Mouse (Mus musculus) forelimb bud, embryonic 11.5 days (tissue): ENCODE measurements at regions not wholly inside any gene's neighbourhood (a gene's known extent, or its start where the extent isn't known, plus 50 kb on each side); places are given as distances from the start of the nearest gene placed in this dataset.
A peak's percentile ranks its signal among the peaks of the same experiment; 100 is the strongest.

Source experiments
- DNase-seq: peaks from one replicate; pipeline ENCODE4 v3.0.0-alpha.2; 2012; ENCODE audit warnings: low read depth, low spot score

GRCm38 (mm10) chr12:59599785-59600184 is 380.3 kb upstream of the Fbxo33 start:
- no peak for DNase-seq

GRCm38 (mm10) chr12:59589354-59589753 is 369.8 kb upstream of the Fbxo33 start:
- no peak for DNase-seq

GRCm38 (mm10) chr12:59582587-59582986 is 363.1 kb upstream of the Fbxo33 start:
- no peak for DNase-seq

- DNase-seq, result no peak
Observed at GRCm38 (mm10) chr12:59579694-59580093, 360.2 kb upstream of the Fbxo33 start.

GRCm38 (mm10) chr12:59563960-59564359 is 344.4 kb upstream of the Fbxo33 start:
- no peak for DNase-seq

DNA sequence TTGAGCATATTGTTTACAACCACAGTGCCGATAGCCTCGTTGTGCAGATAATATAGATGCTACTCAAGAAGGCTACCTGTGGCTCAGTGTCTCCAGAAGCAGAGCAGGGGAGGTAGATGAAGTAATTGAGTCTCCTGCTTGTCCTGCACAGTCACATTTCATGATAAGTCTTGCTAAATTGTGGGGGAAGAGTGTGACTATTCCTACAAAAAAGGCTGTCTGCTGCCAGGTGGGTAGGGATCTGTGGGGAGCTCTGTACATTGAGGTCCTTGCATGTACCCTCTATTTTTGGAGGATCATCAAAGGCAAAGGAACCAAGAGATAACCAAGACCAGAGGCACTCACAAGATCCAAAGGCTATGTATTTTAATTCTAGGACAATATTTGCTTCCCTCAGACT is 320.3 kb upstream of the Fbxo33 start:
- DNase-seq, result no peak

DNA sequence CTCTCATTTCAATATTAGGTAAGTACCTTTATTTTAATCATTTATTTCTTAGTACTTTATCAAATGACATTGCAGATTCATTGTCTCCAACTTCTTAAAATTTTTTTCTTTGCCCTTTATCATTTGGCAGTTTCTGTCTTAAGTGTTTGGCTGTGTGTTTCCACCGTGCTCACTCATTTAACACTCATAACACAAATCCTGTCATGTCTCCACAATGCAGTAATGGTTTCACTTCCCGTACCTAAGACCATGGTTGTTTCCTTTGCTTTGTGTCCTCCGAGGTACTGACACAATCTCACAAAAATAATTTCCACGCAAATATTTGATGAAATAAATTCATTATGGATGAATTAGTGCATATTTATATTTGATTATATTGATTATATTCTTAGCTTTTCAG is 311.0 kb upstream of the Fbxo33 start:
- no peak for DNase-seq

- DNase-seq, result no peak
Observed at GRCm38 (mm10) chr12:59523368-59523767, 303.8 kb upstream of the Fbxo33 start.

DNA sequence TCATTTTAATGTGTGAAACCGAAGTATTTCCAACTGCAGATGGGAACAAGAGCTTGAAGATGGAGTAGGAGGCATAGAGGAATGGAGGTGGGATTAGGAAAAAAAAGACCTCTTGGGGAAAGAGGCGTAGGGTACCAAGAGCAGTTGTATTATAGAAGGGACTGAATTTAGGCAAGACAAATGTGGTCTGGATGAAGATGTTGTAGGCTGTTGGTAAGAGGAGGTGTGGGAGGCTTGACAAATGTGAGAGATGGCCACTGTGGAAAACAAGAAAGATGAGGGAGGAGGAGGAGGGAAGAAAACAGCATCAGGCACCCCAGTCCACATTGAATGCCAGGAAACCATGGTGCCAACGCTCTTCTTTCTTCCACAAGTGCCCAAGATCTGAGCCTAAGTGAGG is 302.4 kb upstream of the Fbxo33 start:
- no peak for DNase-seq

- no peak for DNase-seq
Observed at GRCm38 (mm10) chr12:59509857-59510256, 290.3 kb upstream of the Fbxo33 start.

DNA sequence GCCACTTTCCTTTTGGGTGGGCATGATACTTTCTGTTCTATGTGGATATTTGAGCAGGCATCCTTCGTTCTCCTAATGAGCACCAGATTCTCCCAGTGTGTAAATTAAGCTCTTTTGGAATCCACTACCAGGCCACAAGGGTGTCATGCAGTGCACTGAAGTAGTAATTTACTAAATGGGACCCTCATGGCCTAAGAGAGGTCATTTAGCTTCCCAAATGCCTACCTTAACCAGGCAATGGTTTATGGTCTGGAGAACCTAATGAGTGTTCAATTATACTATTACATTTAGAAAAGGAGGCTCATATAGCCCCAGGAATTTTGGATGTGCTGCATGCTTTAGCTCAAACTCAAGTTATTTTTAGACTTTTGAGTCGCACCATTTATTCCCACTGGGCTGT is 289.6 kb upstream of the Fbxo33 start:
- peak; percentile 10 for DNase-seq

- no peak for DNase-seq
Observed at GRCm38 (mm10) chr12:59507431-59507830, 287.9 kb upstream of the Fbxo33 start.

GRCm38 (mm10) chr12:59497434-59497833 is 277.9 kb upstream of the Fbxo33 start:
- DNase-seq, result no peak

- no peak for DNase-seq
Observed at GRCm38 (mm10) chr12:59488019-59488418, 268.5 kb upstream of the Fbxo33 start.

GRCm38 (mm10) chr12:59487507-59487906 is 268.0 kb upstream of the Fbxo33 start:
- no peak for DNase-seq

- DNase-seq, result no peak
Observed at GRCm38 (mm10) chr12:59460997-59461961, 241.8 kb upstream of the Fbxo33 start.

DNA sequence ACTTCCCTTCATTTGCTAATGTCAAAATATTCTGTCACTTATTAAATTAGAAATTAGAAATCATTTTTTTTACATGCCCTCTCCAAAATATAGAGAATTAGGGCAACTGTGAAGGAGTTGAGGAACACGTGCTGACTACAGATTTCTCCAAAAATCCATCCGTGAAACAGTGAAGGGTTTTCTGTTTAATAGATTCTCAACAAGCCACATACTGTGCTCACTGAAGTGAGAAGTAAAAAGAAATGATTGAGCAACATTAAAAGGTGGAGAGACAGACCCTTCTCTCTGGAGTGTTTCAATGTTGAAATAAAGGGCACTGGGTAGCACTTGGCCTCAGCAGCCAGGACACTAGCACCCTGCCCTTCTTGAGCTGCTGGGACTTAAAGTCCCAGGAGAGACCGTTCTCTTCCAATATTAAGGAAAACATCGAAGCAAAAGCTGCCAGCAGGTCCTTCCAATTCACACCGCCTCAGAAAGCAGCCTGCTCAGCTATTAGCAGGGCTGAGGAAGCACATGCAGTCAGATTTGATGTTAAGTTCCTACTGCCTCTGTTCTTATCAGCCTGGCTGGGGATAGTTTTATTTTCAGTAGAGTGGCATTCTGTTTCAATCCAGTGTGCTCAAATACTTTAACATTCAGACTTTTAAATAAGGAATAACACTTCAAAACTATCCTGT is 236.8 kb upstream of the Fbxo33 start:
- DNase-seq, result no peak

DNA sequence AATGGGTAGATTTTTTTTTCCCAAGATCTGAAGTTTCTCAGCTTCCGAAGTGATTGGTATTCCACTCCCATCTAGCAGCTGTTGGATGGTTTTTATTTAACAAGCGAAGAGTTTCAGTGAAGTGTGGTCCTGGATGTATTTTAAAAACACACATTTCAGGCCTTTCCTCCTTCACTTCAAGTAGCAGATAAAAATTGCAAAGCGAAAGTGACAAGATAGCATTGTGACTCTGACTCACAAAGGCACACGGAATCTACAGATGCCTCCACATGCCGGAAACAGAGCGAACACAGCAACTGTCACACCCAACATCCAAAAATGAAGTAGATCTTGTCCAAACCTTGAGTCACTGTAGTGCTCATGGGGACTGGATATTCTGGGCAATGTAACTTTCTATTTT is 195.5 kb upstream of the Fbxo33 start:
- no peak for DNase-seq

DNA sequence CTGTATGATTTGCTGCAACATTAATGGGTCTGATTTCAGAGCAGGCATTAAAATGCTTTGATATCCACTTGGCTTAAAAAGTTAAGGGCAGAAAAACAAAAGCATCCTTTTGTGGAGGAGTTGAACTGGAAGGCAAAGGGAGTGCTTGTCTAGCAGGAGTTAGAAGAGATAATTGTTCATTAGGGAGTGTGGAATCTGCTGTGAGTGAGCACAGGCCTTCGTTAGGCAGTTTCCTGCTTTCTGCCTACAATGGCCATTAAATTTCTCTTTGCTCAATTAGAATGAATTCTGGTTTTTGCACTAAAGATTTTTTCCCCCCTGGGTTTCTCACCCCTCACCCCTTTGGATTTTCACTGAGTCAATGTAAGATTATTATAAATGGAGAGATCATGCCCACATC is 192.0 kb upstream of the Fbxo33 start:
- DNase-seq, result no peak

GRCm38 (mm10) chr12:59391103-59391502 is 171.6 kb upstream of the Fbxo33 start:
- DNase-seq, result no peak

DNA sequence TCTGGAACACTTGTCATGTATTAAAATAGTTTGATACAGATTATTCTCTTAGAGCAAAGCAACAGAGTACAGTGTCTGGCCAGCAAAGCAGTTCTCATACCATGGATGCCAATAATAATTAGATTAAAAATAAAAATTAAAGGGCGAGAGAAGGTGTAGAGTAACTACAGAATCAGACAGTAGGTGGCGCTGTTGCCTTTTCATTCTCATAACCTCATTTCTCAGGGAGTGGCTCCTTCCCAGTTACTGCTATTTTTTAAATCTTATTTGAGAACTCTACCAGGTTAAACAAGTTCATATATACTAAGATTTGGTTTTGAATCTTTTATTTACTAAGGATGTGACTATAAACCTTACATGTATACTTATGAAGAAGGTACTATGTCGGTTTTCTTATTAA is 163.3 kb upstream of the Fbxo33 start:
- DNase-seq, result peak; percentile 68

GRCm38 (mm10) chr12:59341586-59341985 is 122.1 kb upstream of the Fbxo33 start:
- DNase-seq, result no peak

GRCm38 (mm10) chr12:59330753-59331152 is 111.2 kb upstream of the Fbxo33 start:
- DNase-seq, result no peak
